Mouse (Mus musculus) kidney, postnatal 10 days (tissue): ENCODE data around the gene Acp7.
"Not testable (repeated sequence)": the region's sequence is repeated elsewhere in the genome, so short reads cannot be mapped to it uniquely, and the experiment has no call there.

ENCODE experiments used
- DNase-seq: peaks from one replicate; pipeline ENCODE4 v3.0.0; 2021; ENCODE audit warnings: mixed read lengths

The Acp7 gene

DNA sequence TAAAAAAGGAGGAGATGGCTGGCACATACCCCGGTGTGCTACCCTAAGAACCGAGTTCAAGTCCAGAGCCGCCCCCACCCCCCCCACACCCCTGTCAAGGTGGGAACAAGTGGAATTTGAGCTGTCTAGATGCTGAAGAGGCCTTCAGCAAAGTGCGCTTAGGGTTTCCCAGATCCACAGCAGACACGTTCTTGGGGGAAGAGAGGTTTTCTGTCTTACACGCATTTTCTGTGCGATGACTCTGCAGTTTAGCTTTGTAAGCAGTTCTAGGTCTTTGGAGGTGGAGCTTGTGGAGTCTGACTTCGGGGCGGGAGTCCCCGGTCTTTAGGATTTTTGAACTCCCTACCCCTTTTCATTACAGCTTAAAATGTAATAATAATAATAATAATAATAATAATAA is at the start of gene Acp7:
Gene Acp7, minus strand, starts transcription at position 260 of the 400 bp plus-strand sequence.
- no peak for DNase-seq

DNA sequence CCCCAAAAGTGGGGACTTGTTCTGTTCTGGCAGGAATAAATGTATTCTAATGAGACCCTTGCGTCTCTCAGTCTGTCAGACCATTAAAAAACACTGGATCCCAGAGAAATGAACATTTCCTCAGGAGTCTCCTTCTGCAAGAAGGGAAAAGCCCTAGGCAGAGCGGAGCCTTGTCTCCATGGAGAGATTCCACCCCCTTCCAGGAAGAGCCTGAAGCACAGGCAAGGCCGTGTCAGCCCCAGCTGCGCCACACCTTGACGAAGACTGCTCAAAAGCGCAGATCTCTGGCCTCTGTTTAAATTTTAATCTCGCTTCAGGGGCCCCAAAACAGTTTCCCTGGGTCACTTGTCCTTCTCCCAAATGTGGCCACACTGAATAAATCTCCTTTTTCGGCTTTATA is 46.5 kb upstream of the Acp7 start:
- DNase-seq, result no peak

DNA sequence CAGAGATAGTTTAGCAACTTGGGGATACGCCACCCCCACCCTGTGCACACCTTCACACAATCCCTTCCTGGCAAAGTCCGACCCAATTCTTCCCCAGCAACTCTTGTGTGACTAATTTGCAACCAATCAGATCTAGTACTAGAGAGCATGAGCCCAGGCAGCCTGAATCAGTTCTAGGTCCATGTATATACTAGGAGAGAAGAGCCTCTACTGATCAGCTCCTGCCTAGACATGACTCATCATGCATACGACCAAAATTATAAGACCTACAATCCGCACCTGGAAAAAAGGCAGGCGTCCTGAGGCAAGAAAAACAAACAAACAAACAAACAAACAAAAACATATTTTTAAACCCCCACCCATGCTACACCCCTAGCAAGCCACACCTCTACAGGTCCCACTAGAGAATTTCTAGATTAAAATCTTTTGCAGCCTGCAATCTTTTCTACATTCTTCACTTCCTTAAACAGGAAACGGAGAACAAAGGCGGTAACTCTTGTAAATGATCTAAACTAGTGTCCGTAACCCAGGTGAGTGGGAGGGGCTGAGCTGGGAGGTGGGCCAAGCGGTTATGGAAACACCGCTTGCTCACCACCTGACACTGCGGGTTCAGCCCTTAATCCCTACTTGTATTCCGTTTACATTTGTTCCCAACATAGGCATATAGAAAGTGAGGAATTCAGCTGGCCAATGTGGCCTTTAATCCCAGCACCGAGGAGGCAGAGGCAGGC is 45.8 kb upstream of the Acp7 start:
- no peak for DNase-seq

DNA sequence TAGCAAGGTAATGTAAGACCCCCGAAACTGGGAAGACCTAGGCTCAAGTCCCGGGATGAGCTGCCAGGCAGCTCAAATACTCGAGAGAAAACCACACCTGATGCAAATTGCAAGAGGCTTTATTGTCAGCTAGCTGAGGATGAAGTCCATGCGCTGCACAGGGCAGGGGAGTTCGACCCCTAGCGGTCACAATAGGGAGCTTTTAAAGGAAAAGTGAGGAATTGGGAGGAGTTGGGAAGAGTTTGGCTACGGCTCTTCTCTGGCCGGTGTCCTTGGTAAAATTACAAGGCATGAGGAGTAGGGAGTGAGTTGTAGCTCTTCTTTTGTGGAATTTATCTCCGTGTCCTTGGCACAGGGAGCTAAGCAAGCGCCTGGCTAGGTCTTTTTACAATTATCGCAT is 44.6 kb upstream of the Acp7 start:
- peak; percentile 34 for DNase-seq

DNA sequence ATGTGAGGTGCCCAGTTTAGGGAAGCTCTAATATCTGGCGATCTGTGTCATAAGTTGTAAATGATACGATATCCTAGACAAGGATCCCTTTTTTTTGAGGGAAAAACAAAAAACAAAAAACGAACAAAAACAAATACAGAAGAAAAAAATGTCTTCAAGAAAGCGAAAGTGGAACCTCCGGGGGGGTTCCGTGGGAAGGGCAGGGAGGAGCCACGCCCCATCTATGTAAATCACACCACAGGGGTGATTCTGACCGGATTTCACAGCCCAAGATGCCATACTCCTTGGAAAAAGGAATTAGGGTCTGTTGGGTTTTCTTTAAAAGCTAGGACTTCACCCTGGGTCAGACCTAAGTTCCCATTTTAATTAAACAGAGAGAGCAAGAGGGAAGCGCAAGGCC is 43.9 kb upstream of the Acp7 start:
- no peak for DNase-seq

DNA sequence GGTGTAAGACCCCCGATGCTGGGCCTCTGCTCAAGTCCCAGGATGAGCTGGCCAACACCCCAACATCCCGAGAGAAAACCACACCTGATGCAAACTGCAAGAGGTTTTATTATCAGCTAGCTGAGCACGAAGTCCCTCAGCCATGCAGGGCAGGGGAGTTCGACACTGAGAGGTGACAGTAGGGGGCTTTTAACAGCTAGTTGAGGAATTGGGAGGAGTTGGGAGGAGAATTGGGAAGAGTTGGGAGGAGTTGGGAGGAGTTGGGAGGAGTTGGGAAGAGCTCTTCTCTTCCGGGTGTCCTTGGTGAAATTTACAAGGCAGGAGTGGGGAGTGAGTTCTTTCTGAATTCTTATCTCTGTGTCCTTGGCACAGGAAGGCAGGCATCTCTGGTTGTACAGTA is 41.7 kb upstream of the Acp7 start:
- not testable (repeated sequence) for DNase-seq

DNA sequence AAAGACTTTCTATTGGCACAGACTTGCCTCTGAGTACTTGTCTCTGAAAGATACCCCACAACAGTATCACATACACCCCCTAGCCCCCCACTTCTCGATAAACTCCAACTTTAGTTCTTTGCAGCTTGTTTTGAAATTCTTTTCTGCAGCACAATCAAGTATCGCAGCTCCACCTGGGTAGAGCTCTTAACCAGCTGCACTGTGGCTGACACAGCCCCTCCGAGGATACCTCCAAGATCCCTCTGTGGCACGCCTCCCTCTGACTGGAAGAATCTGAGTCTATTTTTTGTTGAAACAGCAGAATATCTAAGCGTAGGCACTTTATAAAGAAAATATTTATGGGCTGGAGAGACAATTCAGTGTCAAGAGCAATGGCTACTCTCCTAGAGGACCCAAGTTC is 41.1 kb upstream of the Acp7 start:
- DNase-seq, result no peak

DNA sequence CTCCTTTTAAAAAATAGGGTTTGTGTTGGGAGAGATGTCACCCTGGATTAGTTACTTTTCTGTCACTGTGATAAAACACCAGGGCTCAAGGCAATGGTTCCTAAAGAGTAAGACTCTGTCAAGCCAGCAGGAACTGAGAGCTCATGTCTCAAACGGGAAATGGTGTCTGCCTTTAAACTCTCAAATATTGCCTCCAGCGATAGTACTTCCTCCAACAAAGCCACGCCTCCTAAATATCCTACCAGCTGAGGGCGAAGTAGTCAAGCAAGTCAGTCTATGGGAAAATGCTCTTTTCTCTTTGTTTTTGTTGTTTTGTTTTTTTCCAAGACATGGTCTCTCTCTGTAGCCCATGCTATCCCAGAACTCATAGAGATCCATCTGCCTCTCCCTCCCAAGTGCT is 40.0 kb upstream of the Acp7 start:
- no peak for DNase-seq

DNA sequence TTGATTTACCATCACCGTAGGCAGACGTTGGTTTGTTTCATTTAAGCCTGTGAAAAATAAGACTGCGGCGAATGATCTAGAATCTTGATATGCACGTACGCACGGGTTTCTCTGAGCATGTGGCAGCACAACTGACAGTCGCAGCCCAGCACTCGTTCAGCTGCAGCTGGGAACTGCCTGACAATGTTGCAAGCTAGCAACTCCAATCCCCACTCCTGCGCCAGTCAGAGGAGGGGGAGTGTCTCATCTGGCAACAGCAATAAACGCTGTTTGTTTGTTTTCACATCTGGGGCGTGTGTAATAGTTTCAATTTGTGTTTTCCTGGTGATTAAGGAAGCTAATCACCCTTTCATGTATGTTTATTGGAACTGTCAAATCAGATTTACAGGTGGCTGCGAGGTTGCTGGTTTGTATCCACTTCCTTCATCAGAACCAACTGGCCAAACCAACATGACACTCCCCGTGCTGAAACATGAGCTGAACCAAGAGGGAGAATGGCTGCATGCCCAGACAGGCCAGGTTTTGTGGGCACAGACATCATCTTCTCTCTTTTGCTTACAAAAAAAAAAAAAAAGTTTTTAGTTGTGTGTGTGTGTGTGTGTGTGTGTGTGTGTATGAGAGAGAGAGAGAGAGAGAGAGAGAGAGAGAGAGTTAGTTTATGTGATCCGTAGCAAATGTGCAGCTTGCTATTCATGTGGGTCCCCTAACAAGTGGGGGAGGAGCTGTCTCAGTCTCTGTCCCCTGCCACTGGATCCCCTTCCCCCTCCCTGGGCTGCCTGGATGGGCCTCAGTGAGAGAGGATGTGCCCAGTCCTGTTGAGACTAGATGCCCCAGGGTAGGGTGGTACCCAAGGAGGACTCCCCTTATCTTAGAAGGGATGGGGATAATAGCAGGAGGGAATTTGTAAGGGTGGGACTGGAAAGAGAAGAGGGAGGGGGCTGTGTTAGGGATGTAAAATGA is 34.8 kb upstream of the Acp7 start:
- DNase-seq, result no peak

DNA sequence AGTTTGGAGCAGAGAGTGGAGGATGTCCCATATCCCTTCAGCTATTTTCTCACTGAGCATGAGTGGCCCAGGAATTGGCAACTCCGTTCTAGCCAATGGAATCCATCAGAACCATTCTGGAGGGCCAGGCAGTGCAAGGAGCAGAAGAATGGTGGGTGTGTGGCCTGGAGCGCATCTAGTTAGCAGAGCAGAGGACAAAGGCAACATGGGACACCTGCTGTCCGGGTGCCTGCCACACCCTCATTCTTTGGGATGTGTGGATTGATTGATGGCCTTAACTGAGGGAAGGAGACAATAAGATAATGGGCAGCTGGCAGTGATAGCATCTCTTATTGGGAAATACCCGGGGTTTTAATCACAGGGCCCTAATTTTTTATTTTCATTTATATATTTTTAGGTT is 25.3 kb upstream of the Acp7 start:
- DNase-seq, result no peak

DNA sequence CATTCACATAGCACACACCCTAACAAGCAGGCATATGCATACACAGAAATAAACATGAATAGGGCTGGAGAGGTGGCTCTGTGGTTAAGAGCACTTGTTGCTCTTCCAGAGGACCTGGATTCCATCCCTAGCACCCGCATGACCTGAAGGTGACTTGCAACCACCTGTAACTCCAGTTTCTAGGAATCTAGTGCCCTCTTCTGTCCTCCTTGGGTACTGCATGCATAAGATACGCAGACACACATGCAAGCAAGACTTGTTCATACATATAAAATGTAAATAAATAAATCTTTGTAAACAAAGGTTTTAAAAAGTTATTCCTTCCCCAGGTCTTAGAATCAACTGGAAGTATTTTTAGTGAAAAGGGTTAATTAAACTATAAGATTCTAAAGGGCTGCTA is 20.0 kb upstream of the Acp7 start:
- no peak for DNase-seq

DNA sequence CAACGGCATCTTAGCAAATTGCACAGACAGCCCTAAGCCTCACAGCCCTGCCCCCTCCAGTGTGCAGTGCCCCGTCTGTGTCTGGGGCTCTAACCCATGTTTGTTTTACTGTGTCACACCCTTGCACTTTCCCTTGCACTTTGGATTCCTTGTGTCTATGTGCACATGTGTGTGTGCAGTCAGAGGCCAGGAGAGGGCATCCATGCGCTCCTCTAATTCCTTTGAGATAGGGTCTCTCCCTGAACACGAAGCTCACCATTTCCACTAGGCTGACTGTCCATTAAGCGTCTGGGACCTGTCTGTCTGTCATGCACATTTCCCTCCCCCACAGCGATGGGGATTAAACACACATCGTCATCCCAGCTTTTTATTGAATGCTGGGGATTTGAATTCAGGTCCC is 15.9 kb upstream of the Acp7 start:
- no peak for DNase-seq

DNA sequence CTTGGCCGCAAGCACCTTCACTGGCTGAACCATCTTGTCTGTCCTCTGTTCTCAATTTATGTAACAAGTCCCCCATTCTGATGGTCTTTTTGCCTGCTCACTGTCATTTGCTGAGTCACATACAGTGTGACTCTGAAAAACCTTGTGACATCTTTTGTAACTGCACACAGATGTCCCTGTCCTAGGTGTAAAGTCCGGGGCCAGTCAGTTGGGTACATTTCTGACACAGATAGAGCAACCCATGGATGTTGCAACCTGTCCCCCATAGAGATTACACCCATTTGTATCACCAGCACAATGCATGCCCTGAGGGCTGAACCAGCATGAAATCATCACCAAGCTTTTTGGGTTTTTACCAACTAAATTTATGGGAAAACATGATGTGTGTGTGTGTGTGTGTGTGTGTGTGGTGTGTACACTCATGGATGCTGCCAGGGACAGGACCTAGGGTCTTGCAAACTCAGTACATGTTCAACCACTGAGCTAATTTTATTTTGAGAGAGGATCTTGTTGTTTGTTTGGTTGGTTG is 14.9 kb upstream of the Acp7 start:
- no peak for DNase-seq

DNA sequence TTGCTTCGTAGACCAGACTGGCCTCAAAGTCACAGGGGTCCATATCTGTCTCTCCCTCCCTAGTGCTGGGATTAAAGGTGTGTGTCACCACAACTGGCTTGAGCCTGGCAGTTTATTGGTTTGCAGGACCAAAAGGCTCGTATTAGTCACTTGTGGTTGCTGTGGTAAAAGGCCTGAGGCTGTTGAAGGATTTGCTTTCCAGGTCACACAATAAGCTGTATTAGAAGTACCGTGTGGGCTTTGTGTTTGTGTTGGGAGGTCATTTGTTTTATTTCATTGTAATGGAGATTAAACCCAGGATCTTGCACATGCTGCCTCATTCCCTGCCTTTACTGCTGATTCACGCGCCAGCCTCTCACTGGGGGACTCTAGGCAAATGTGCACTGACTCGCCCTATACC is 14.2 kb upstream of the Acp7 start:
- no peak for DNase-seq

DNA sequence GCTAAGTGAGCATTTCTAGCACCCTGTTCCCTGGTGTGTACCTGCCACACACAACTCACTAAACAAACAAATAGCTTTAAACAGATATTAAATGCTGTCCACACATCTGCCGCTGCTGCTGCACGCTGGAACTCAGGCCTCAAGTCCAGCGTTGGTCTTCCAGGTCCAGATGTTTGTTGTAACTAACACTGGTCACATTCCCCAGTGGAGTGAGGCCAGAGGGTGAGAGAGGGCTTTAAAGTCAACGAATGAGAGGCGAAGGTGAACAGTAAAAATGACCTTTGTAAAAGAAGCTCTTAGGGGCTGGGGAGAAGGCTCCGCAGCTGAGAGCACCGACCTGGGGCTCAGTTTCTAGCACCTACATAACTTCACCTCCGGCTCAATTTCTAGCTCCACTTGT is 10.4 kb upstream of the Acp7 start:
- DNase-seq, result no peak

DNA sequence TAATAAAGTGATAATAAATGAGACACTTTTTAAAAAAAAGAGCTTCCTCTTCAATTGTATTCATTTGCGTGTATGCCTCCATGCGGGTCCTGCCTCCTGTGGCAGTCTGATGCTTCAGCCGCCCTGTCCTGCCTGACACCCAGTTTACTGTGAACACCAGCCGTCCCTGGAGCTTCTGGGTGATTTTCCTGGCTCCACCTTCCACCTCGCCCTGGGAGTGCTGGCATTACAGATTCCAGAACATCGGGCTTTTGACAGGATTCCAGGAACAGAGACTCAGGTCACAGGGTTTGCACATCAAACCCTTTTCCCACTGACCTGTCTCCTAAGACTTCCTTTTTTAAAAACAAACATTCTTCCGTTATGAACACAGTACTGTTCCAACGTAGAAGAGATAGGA is 6.4 kb upstream of the Acp7 start:
- DNase-seq, result peak; percentile 9

DNA sequence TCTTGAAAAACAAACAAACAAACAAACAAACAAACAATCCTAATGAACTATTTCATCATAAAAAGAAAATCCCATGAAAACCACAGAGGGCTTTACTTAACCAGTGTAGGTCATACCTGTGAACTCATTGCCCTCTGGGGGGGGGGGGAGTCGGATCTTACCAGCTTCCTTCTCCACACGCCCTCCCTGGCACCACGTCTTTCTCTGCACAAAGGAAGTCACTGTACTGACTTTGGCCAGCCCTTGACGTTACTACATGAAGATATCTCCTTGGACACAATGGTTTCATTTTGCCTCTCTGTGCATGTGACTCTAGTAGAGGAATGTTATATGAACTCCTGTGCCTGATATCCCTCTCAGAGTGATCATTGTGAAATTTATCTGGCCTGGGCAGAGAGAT is 3.0 kb upstream of the Acp7 start:
- DNase-seq, result no peak

DNA sequence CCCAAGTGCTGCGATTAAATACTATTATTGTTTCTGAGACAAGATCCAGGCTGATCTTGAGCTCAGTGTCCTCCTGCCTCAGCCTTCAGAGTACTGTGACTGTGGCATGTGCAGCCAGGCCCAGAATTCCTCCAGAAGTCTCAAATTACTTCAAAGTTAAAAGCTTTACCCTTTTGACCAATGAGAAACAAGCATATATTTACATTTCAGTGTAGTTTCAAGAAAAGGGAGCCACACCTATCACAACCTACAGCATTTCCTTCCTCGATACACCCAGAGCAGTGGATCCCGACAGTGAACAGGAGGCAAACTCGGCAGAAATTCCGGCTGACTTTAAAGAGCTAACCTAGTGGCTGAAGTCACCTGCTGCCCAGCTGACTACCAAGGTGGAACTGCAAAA is 6.3 kb downstream of the Acp7 start:
- DNase-seq, result no peak

DNA sequence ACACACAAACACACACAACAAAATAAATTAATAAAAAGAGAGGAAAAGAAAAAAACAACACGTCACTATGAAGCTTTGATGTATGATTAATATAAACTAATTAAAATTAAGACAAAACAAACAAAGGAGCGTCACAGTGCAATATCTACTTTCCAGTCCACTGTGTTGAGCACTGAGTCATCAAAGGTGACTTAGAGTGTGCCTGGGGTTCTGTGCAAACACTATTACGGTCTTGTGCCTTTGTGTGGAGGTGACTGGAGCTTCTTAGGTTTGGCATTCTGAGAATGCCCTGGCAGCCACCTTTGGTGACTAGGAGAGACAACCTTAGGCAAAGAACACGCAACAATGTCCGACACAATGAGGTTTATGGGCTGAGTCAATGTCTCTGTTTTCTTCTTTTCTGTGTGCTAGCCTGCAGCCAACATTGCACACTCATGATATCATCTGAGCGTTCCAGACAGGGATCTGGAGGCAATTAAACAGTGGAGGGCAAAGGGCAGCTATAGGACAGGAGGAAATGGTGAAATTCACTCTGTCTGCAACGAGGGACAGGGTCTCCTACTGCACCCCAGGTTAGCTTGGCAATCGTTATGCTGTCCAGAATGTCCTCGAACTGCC is 11.9 kb downstream of the Acp7 start:
- DNase-seq, result no peak

DNA sequence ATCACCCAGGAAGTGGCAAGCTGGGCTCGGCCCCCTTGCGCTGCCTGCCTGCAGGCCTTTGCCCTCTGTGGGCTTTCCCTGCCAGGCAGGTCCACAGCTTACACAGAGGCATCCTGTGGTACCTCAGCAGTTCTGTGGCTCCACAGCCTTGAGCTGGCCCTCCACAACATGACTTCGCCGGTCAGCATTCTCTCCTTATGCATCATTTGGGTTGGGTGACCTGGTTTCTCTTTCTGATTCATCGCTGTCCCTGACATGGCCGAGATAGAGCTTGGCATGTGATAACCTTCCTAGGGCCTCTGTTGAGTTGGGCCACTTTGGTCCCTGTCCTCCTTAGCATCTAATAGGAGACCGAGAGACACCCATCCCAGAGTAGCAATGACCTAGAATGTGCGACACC is 25.2 kb downstream of the Acp7 start:
- no peak for DNase-seq

DNA sequence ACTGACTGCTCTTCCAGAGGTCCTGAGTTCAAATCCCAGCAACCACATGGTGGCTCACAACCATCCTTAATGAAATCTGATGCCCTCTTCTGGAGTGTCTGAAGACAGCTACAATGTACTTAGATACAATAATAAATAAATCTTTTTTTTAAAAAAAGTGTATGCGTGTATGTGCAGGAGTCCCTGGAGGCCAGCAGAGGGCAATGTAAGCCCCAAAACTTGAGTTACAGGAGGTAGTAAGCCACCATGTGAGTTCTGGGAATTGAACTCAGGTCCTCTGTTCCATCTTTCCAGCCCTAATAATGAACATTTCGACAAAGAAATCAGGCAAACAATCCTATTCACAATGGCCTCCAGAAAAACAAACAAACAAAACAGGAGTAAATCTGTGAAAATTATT is 27.3 kb downstream of the Acp7 start:
- not testable (repeated sequence) for DNase-seq

DNA sequence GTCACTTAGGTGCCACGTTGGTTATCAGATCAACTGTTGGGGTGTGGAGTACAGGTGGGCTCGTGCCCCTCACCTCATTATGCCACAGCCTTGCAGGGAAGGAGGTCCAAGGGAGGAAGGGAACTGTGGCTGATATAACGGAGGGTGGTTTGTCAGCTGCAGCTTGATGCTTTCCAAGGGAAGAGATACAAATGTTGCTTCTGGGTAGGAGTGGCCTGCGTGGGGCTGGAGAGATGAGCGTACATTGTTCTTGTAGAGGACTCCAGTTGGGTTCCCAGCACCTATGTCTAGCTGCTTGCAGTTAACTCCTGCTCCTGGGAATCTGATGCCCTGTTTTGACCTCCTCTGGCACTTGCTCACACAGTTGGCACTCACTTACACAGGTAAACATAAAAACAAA is 28.0 kb downstream of the Acp7 start:
- no peak for DNase-seq

DNA sequence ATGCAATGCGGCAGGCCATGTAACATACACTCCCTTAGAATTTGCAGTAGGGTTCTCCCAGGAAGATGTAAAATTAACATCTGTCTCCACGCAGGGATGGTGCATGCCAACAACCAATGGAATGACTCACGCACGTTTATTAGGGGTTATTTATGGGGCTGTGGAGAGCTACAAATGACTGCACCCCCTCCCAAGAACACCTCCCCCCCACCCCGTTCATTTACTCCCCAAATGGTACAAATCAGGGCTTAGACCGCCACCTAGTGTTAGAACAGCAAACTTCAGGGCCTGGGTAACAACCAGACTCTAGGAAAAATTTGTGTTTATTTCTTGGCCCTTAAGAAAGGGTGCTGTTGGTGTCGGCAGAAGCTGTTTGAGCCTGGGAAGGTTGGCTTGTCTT is 29.5 kb downstream of the Acp7 start:
- DNase-seq, result peak; percentile 75

DNA sequence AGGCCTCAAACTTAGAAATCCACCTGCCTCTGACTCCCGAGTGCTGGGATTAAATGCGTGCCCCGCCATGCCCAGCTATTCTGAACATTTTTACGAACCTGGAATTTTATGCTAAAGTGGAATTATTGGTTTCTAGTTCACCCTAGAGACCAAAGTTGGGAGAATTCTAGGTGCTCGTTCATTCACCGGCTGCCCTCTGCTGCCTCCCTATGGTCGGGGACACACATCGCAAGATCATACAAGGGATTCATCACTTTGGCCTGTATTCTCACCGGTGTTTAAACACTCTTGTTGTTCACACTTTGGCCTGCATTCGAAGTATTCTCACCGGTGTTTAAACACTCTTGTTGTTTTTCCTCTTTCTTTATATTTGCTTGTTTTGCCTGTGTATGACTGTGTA is 30.1 kb downstream of the Acp7 start:
- DNase-seq, result peak; percentile 84
